Mouse (Mus musculus) spleen, postnatal 36 days (tissue): ENCODE data around the gene Sbk1.
"Not testable (repeated sequence)": the region's sequence is repeated elsewhere in the genome, so short reads cannot be mapped to it uniquely, and the experiment has no call there.

Source experiments
- DNase-seq, 2 experiments: peaks; one replicate each; pipeline ENCODE4 v3.0.0; 2022; ENCODE audit warnings: low spot score in 2 of 2, mixed read lengths in 1 of 2

The Sbk1 gene

DNA sequence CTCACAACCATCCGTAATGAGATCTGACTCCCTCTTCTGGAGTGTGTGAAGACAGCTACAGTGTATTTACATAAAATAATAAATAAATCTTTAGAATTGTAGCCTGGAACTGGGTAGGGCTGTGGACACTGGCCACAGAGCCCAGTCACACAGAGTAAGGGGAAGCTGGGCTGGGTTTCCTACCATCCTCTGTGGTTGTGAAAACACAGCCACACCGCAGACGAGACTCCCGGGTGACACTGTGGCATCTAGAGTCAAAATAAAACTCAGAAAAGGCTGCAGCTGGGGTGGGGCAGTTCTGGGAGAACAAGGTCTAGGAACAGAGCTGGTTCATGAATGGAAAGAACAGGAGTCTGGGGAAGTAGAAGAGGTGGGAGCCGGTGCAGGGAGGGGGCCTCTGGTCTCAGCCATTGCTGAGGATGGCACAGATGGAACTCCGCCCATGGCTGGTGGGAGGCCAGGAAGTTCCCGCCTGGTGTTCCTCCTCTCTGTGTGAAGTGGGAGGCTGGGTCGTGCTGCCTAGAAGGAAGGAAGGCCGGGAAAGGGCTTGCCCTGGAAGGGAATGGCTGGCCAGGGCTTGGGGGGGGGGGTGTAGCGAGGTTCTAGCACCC lies 15.2 kb downstream of the Sbk1 start:
- DNase-seq: peak in 1 of 2 experiments; percentile 49

DNA sequence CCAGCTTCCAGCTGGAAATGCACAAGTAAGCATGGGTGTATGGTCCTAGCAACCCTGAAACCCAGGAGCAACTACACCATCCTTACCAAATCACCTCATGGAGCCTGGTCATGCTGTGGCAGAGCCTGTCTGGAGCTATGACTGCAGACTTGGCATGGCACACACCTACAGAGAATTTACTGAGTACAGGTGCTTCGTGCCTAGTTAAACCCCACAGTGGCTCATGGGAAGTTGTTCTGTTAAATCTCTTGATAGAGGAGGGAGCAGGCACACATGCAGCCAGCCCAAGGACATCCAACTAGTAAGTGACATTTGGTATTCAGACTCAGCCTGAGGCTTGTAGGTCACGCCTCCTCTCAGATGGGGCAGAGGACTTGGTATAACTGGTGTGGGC lies 15.7 kb downstream of the Sbk1 start:
- DNase-seq: no peak

DNA sequence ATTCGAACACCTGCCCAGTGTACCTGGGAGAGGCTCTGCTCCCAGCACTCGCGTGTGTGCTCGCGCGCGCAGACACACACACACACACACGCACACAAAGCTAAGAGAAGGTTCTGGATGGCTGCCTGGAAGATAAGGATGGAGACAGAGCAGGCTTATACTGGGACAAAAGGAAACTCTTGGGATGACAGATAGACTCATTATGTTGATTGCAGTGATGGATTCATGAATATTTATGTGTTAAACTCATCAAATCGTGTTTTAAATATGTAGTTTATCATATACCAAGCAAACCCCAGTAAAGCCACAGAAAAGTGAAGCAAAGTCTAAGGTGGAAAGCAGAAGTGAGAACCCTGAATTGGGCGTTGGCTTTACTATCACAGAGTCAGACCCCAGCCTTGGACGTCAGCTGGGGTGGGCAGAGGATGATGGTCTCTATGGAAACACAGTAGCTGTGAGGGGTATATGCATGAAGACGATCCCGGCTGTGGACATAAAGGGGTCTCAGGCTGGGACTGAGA lies 16.2 kb downstream of the Sbk1 start:
- peak; percentile 70 to 77 for DNase-seq

DNA sequence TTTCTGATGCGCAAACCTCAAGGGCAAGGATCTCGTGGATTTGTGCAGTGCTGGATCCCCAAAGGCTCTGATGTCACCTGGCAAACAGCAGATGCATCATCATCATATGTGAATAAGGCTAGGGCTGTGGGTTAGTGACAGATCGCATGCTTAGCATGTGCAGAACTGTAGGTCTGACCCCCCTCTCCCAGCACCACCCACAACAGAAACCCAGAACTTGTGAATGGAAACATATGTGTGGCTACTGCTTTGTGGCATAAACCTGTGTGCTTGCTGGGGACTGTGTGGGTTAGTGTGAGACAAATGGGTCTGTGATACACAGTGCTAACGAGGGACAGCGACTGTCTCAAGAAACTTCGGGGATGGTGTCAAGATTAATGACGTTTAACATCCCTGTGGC lies 17.0 kb downstream of the Sbk1 start:
- no peak for DNase-seq

DNA sequence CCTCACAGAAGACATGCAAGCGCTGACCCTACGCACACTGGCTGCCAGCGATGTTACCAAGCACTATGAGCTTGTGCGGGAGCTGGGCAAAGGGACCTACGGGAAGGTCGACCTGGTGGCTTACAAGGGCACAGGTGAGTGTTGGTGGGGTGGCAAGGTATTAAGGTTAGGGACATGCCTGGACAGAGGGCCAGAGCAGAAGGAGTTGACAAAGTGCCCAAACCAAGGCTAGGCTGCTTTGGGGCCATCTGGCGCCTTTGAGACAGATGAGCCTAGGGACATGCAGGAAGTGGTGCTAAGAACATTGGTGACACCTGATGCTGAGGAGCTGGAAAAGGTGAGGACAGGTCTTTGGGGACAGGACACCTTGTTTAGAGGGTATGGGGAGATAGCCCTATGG lies 17.5 kb downstream of the Sbk1 start:
- DNase-seq: no peak

DNA sequence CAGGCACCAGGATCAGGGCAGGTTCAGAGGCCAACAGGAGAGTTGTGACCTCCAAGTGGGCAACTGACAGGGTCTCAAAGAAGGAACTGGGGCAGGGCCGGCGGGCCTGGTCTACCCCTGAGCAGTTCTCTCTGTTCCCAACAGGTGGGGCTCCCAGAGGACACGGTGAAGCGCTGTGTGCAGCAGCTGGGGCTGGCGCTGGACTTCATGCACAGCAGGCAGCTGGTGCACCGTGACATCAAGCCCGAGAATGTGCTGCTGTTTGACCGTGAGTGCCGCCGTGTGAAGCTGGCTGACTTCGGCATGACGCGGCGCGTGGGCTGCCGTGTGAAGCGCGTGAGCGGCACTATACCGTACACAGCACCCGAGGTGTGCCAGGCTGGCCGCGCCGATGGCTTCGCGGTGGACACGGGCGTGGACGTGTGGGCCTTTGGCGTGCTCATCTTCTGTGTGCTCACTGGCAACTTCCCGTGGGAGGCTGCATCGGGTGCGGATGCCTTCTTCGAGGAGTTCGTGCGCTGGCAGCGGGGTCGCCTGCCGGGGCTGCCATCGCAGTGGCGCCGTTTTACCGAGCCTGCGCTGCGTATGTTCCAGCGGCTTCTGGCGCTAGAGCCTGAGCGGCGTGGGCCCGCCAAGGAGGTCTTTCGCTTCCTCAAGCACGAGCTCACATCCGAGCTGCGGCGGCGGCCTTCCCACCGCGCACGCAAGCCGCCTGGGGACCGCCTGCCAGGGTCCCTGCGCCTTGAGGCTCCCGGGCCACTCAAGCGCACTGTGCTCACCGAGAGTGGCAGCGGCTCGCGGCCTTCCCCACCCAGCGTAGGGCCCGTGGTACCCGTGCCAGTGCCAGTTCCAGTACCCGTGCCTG lies 19.5 kb downstream of the Sbk1 start:
- DNase-seq: no peak

DNA sequence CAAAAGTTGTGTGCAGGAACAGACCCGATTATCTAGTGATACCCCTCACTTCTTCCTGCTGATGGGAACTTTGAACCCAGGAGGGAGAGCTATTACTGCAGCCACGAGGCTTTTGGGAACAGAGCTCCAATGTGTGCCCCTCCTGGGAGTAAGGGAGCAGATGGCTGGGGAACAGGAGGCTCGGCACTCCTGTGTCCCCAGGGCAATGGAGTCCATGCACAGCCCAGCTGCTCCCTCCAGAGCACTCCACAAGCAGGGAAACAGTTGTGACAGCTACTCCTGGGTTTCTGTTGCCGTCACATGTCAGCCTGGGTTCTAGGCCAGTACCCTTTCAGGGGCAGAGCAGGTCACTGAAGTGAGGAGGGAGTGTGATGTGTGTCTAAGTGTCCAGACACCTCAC lies 20.7 kb downstream of the Sbk1 start:
- no peak for DNase-seq

DNA sequence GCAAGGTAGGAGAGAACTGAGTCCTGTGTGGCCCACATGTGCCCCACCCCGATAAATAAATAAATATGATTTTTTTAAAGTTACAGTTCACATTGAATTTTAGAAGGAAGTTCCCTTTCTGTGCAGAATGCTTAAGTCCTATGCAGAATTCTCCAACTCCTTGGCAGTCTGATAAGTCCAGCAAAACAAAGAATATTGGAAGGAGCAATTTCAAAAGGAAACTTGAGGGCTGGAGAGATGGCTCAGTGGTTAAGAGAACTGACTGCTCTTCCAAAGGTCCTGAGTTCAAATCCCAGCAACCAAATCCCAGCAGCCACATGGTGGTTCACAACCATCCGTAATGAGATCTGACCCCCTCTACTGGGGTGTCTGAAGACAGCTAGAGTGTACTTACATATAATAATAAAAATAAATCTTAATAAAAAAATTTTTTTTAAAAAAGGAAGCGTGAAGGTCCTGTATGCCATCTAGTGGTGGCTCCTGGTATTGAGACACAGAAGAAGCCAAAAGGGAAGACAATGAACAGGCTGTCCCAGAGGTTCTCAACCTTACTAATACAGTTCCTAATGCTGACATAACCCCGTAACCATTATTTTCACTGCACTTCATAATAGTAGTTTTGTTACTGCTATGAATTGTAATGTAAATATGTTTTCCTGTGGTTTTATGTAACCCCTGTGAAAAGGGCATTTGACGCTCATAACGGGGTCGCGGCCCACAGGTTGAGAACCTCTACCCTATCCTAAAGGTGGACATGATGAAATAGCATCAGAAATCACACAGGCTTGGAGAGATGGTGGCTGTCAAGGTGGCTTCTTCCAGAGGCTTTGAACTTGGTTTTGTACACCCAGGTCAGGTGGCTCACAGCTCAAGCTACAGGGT lies 25.4 kb downstream of the Sbk1 start:
- peak; percentile 34 to 58 for DNase-seq

DNA sequence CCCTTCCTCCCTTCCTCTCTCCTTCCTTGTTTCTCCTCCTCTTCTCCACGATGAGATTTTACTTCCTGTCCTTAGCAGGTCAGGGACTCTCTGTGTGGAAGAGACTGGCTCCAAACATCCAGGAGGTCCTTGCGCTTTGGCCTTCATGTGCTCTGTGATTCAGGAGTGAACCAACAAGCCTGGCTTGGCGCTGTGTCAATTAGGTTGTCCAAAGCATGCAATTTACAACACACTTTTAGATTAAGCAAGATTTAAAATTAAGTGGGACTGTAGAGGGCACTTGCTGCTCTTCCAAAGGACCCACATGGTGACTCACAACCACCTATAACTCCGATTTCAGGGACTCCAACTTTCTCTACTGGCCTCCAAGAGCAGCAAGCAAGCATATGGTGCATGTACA lies 26.4 kb downstream of the Sbk1 start:
- DNase-seq: no peak

DNA sequence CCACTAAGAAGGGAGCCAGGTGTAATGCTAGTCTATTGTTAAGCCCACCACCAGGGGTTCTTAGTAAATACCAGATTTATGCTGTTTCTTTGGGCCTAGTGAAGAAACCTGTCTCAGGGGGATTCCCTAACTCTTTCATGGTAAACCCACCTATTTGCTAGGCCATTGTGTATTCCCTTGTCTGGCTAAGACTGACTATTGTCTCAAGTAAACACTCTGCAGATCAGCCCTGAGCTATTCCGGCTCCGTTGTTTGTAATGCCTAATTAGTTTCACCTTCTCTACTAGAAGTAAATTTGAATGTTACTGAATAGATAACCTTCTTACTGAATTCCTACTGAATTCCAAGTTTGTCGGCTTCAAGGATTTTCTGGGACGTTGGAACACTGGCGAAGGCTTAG lies 29.4 kb downstream of the Sbk1 start:
- DNase-seq: not testable (repeated sequence)

DNA sequence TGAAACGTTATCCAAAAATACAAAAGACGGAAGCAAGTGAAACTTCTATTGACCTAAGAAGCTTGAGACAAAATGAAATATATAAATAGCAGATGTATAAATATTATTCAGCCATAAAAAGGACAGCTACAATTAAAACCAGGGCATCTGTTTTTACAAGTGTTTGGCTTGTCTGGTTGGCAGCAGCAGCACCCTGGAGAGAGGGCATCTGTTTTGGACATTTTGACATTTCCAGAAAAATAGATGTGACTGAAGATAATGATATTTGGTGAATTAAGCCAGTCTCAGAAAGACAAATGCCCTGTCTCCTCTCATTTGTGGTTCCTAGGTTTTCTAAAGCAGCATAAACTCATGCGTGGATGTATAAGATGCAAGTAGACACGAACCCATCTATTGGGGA lies 39.4 kb downstream of the Sbk1 start:
- DNase-seq: no peak

DNA sequence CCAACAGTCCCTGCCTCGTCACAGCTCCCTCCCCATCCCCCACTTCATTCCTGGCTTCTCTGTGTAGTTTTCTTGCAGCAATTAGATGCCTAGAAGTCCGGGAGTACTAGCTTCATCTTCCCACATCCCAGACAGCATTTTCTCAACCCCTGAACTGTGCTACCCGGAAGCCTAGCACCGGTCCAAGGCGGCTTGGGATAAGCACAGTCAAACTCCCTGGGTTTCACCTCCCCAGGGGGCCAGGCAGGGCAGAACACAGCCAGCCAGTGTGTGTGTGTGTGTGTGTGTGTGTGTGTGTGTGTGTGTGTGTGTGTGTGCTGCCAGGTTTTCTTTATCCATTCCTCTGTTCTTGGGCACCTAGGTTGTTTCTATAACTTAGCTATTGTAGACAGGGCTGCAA lies 40.9 kb downstream of the Sbk1 start:
- DNase-seq: no peak

DNA sequence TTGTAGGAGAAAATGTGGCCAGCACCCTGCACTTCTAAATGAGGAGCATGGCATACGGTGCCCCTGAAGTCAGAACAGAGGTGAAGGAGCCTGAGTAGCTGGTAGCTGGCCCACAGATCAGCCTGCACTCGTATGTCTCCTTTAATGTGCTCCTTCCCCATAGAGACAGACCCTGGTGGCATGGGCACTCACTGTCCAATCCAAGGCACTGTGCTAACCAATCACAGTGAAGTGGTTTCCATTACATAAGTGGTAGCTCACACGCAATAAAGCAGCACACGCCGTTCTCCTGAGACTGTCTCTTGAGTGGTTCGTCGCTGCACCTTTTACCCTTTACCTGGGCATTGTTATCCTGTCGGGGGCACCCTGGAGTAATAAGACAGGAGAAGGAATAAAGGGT lies 41.9 kb downstream of the Sbk1 start:
- DNase-seq: no peak

DNA sequence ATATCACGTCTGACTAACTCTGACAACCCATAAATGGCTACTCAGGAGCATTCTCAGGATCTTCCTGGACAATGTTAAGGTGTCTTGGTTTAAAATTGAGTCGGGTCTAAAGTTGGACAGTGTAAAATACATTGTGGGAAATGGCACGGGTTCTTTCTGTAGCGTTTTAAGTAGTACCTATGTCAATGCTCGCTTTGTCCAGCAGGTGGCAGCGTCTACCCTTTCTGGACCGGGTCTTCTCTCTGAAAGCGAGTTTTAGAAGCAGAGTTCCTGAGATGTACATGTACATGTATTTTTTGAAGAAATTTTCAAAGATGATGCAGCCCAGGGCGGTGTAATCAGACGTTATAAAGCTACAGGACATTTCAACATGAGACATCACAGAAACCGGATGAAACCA lies 51.3 kb downstream of the Sbk1 start:
- peak; percentile 68 to 78 for DNase-seq

DNA sequence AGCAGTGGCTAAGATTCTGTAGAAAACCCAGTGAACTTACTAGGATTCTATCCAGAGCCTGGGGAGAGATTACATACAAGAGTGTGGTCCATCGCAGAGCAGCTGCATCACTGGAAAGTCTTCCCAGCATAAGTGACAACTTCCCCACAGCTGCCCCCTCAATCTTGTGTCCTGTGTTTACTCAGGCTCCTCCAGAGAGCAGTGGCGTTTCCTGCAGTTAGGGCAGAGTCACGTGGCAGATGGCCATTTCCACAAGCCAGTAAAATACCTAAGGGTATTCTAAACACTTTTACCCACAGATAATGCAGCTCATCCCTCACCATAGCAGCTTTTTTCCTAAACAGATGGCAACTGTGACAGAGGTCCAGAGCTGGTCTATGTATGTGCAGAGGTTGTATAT lies 52.4 kb downstream of the Sbk1 start:
- DNase-seq: no peak

DNA sequence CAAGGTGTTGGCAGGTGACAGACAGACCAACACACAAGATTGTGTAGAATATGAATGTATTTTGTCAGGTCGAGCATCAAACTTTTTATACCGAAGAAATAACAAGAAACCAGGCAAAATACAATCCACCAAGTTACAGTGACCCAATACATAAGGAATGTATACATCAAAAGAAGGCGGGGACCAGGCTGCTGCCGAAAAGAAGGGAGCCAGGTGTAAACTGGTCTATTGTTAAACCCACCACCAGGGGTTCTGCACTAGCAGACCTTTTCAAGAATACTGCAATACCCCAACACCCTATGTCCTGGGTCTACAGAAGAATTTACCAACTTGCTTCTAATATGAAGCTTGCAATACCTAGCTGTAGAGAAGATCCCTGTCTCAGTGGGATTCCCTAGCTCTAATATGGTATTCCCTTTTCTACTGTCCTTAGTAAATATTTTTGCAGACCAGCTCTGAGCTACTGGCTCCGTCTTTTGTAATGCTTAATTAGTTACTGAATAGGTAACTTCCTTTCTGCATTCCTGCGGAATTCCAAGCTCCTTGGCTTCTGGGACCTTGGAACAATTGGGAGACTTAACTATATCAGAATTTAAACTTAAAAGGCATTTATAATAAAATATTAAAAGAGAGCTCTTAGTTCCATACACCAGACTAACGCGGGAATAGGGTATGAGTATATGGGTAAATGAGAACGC lies 53.3 kb downstream of the Sbk1 start:
- not testable (repeated sequence) for DNase-seq

DNA sequence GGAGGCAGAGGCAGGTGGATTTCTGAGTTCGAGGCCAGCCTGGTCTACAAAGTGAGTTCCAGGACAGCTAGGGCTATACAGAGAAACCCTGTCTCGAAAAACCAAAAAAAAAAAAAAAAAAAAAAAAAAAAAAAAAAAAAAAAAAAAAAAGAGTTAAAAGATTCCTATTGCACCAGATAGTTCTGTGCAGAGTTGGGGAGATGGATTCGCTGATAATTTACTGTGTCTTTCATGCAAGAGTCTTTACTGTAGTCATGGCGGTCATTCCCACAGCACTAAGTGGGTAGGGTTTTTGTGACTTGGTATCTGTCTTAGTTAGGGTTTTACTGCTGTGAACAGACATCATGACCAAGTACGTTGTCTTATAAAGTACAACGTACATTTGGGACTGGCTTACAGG lies 56.4 kb downstream of the Sbk1 start:
- DNase-seq: not testable (repeated sequence)

DNA sequence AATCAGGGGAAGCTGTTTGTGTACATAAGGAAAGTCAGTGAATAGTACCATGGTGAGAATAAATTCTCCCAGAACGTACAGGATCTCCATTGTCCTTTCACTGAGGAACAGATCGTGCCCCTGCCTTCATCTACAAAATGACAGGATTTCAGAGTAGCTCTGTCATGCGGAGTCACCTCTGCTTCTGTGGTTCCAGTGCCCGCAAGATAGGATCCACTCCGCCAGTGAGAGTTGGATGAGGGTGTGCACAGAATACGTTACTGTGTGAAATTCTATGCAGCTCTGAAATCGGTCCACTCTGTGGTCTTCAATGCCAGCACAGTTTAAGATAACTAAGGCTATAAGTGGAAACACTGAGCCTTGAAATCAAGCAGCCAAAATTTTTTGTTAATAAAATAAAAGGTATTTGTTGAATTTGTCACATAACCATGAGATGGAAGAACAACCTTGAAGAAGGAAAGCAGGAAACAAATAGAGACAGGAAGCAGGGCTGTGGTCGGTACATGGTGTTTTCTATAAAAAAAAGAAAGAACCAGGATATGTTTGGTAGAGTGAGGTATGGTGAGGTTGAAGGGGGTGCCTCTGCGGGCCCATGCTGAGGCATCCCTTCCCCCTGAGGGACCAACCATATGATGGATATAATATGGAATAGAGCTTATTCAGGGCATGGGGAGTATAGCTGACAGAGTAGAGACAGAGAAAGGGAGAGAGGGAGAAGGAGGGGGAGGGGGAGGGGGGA lies 57.7 kb downstream of the Sbk1 start:
- DNase-seq: no peak

DNA sequence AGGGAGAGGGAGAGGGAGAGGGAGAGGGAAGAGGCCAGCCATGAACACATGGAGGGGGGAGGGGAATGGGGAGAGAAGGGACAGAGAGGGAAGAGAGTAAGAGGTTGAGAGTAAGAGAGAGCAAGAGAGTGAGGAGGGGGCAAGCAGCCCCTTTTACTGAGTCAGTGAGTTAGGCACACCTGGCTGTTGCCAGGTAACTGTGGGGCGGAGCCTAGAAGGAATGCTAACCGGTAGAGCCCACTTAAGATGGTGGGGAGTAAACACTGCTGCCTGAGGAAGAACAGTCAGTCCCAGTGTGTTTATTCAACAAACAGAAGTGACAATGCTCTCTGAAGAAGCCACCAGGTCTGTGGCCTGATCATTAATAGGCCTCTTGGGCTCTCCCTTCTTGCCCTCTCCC lies 58.3 kb downstream of the Sbk1 start:
- no peak for DNase-seq

DNA sequence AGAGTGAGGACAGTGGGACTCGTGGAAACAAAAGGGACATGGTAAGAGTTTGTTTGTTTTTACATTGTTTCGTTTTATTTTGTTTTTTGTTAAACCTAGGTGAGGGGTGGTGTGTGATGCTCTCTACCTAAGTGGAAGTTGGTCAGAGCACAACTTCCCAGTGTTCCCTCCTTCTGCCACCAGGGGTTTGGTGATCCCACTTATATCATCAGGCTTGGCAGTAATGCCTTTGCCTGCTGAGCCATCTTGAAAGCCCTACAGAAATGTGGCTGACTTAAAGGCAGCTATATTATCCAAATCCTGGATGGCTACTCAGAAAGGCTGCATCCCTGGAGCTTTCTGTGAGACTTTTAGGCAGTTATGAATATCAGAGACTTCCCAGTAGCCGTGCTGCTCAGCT lies 60.3 kb downstream of the Sbk1 start:
- DNase-seq: no peak

DNA sequence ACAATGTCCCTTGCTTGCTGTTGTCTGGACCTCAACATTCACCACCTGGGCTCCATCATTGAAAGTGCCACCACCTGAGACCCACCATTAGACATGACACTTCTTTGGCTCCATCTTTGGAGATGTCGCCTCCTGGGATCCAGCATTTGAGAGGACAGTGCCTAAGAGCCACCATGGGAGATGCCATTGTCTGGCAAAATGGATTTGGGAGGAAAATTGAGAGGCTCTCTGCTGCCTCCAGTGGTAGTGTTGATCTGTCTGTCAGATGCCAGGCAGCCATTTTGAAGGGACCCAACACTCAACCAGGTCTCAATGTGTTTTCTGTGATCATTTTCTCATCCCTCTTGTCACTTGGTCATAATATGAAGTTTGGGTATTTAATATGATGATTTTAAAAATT lies 63.1 kb downstream of the Sbk1 start:
- DNase-seq: no peak
